Mouse (Mus musculus): ENCODE results near the gene Myh3.

- TF ChIP-seq CTCF (IDR thresholded peaks at IDR 0.05) (no peak), EP300 (IDR thresholded peaks at IDR 0.05) (no peak)
These were observed 41.5 kb downstream of the Myh3 start for GRCm38 (mm10) chr11:67119539-67120070.
